In the genomic region with DNA sequence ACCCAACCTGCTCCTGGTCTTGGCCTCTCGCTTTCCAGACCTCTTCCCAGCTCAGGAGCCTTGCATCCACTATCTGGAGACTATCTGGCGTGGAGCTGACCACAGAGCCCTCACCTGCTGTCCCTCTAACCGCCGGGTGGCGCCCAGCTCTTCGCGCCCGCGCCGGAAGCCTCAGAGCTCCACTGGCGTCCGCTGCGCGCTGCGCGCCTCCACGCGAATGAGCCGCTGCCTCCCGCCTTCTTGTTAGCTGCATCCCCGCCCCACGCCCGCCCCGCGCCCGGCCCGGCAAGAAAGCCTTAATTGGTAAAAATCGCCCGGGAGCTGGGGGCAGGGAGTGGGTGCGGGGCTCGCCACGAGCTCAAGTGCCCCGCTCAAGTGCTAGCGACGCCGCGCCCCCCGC, we compare ENCODE assay signal across 8 mouse cellular contexts. TPM values are rescaled to one million over a fixed set of nuclear protein-coding genes. Genes with fewer than 3 reads are reported as not detected.
DNase-seq lines count a peak whose midpoint lies in the region; ATAC-seq and TF ChIP-seq lines count a peak whose summit lies in the region.

A gene (minus strand): TSS at position 206 of the 400 bp plus-strand sequence.

- H3K4me3 ChIP-seq in cortical plate, adult 2 months (ENCODE audit: insufficient read depth, low read length) = peak within 1 kb of the TSS; percentile 32
- H3K4me3 ChIP-seq in hindbrain, postnatal 0 days (ENCODE audit: low read length) = peak within 1 kb of the TSS; percentile 38

- H3K4me2 ChIP-seq in hindbrain, postnatal 0 days (ENCODE audit: low read depth, low read length) = peak within 1 kb of the TSS; percentile 58

- 34% methylated on average over 38 of the region's 38 CpGs for WGBS in hindbrain, postnatal 0 days

- intact Hi-C loops in gastrocnemius, postnatal 14 days (cut with DNase I; ENCODE audit: low total_unique reads) = loop anchor here (5.0 kb wide), 1 partner anchor 163 kb away; no protein-coding TSS in a partner anchor
- intact Hi-C loops in left cerebral cortex, postnatal 10 days (cut with DNase I) = loop anchor here (2.0 to 10.0 kb wide), 2 partner anchors 163 to 285 kb away; a partner anchor contains a TSS

- no peak for TF ChIP-seq POLR2A in cortical plate, adult 2 months (IDR thresholded peaks at IDR 0.05; ENCODE audit: extremely low read depth, insufficient read depth, low read length)

- DNase-seq in gastrocnemius, postnatal 14 days = peak; percentile 64
- DNase-seq in hindbrain, postnatal 0 days (ENCODE audit: low spot score) = peak; percentile 65
- DNase-seq in left cerebral cortex, postnatal 10 days (ENCODE audit: extremely low spot score in 1 of 2, low spot score in 2 of 2) = peak in 1 of 2 experiments; percentile 83
- DNase-seq in right cerebral cortex, postnatal 14 days = peak; percentile 62
- DNase-seq in urinary bladder, postnatal 25 days (ENCODE audit: low spot score) = peak; percentile 53

- peak within 1 kb of the TSS; percentile 14; the same call in 1 of the 2 replicates for H3K27ac ChIP-seq in cortical plate, adult 2 months (ENCODE audit: insufficient read depth, low read length)
- peak within 1 kb of the TSS; percentile 48; the same call in 1 of the 2 replicates for H3K27ac ChIP-seq in hindbrain, postnatal 0 days

- no peaks in the 10 kb centered on the region for H3K4me1 ChIP-seq in cortical plate, adult 2 months (ENCODE audit: control insufficient read depth, insufficient read depth, low read length)
- H3K4me1 ChIP-seq in hindbrain, postnatal 0 days (ENCODE audit: insufficient read depth, low read length) = no peaks in the 10 kb centered on the region

- no peaks in the 10 kb centered on the region for H3K27me3 ChIP-seq in hindbrain, postnatal 0 days (ENCODE audit: insufficient read depth, low read length)

- no peaks in the 10 kb centered on the region for H3K9me3 ChIP-seq in hindbrain, postnatal 0 days (ENCODE audit: low read length)

- peak within 1 kb of the TSS; percentile 41 for H3K9ac ChIP-seq in hindbrain, postnatal 0 days (replicated peaks; ENCODE audit: low read length)

- H3K36me3 ChIP-seq in hindbrain, postnatal 0 days (ENCODE audit: insufficient read depth, low read length) = no peaks in the 10 kb centered on the region

- no peak for TF ChIP-seq CTCF in cortical plate, adult 2 months (IDR thresholded peaks at IDR 0.05; ENCODE audit: extremely low read depth, insufficient read depth, low read length)
- peak; percentile 45 for TF ChIP-seq CTCF in hindbrain, postnatal 0 days (IDR thresholded peaks at IDR 0.05; ENCODE audit: low read depth)

- no peak for ATAC-seq in activated CD4-positive, CD25-positive, alpha-beta regulatory T cell, adult 4 months
- no peak for ATAC-seq in hindbrain, postnatal 0 days
- peak; percentile 16; the same call in 1 of the 2 replicates for ATAC-seq in megakaryocyte, adult 5-6 weeks (ENCODE audit: poor library complexity, severe bottlenecking)

RNA-seq across cellular contexts. Expression of the gene that starts here (rescaled TPM):
- 100 to 1,000 TPM; 202 to 298 TPM for polyA plus RNA-seq in activated CD4-positive, CD25-positive, alpha-beta regulatory T cell, adult 4 months (2017; shearing (Covaris generic))
- 157 and 175 TPM in 2 replicates for polyA plus RNA-seq in cortical plate, adult 2 months (2012; rRNA removed)
- total RNA-seq in gastrocnemius, postnatal 14 days (2021) = 10 to 100 TPM; 78.1 to 92.7 TPM
- 276 and 324 TPM in 2 replicates for total RNA-seq in hindbrain, postnatal 0 days (2014; rRNA removed)
- polyA plus RNA-seq in hindbrain, postnatal 0 days (2015; fragmentation: Nextera tagmentation; extraction: Ambion mirVana) = 57.2 and 58.6 TPM in 2 replicates
- total RNA-seq in left cerebral cortex, postnatal 10 days (2021) = 100 to 1,000 TPM; 199 to 211 TPM
- 614 and 619 TPM in 2 replicates for total RNA-seq in megakaryocyte, adult 5-6 weeks (2015)
- 2,027 and 2,122 TPM in 2 replicates for total RNA-seq in megakaryocyte, adult 5-6 weeks (2017)
